Mouse (Mus musculus): Measurements from ENCODE around the gene Ccdc162. TPM values are rescaled to one million over a fixed set of nuclear protein-coding genes. Genes with fewer than 3 reads are reported as not detected.

Ccdc162 gene
- total RNA-seq, 1 experiment: 0.40 TPM

- H3K36me3 ChIP-seq (ENCODE audit: control insufficient read depth, insufficient read depth, low read length, poor library complexity, severe bottlenecking): peaks cover 9% of the 10 kb centered on the region
- no peak overlapping the region for H3K27ac ChIP-seq (ENCODE audit: insufficient read depth, low read depth, low read length, poor library complexity, severe bottlenecking)
- H3K4me1 ChIP-seq (ENCODE audit: control insufficient read depth in 2 of 2, insufficient read depth in 2 of 2, low read length in 2 of 2, poor library complexity in 1 of 2): no peaks in the 10 kb centered on the region
- no peak for TF ChIP-seq HCFC1 (IDR thresholded peaks at IDR 0.05; ENCODE audit: borderline replicate concordance, insufficient read depth, low read length)
- TF ChIP-seq MAFK (IDR thresholded peaks at IDR 0.05; ENCODE audit: insufficient read depth, low read depth, low read length): no peak
- TF ChIP-seq ZNF384 (IDR thresholded peaks at IDR 0.05; ENCODE audit: low read depth, low read length): no peak
- no peak for TF ChIP-seq ZC3H11A (IDR thresholded peaks at IDR 0.05; ENCODE audit: borderline replicate concordance, low read depth, low read length)
- TF ChIP-seq CHD2 (IDR thresholded peaks at IDR 0.05; ENCODE audit: low read depth, low read length): no peak
- H3K9ac ChIP-seq (ENCODE audit: insufficient read depth, low read depth, low read length, poor library complexity, severe bottlenecking): no peak overlapping the region
- H3K4me3 ChIP-seq (ENCODE audit: insufficient read depth in 1 of 2, low read depth in 1 of 2, low read length in 2 of 2, poor library complexity in 1 of 2, severe bottlenecking in 1 of 2): no peak overlapping the region
- in situ Hi-C loops (cut with MboI; ENCODE audit: low sequenced_read_pairs in 2 of 2, unreplicated experiment in 2 of 2): no loop called here
- no peaks in the 10 kb centered on the region for H3K9me3 ChIP-seq (ENCODE audit: control insufficient read depth, insufficient read depth, low read depth, low read length)
- no peak for DNase-seq (ENCODE audit: low read depth, low spot score)
Observed at GRCm38 (mm10) chr10:41746554-41746953, 30.1 kb upstream of the Ccdc162 start.

DNA sequence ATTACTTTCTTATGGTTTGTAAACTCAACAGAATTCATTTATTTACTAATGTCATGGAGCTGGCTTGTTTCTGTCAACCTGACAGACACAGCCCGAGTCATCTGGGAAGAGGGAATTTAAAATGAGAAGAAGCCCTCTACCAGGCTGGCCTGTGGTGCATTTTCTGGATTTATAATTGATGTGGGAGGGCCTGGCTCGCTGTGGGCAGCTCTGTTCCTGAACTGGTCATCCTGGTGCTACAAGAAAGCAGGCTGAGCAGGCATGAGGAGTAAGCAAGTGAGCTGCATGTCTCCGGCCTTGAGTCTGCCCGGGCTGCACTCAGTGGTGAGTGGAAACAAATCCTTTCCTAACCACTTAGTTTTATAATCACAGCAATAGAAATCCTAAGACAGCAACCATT lies 27.6 kb upstream of the Ccdc162 start:
- in situ Hi-C loops (cut with MboI; ENCODE audit: low sequenced_read_pairs in 2 of 2, unreplicated experiment in 2 of 2): no loop called here
- Histone ChIP-seq H3K9me3 (ENCODE audit: control insufficient read depth, insufficient read depth, low read depth, low read length) (no peaks in the 10 kb centered on the region), H3K9ac (ENCODE audit: insufficient read depth, low read depth, low read length, poor library complexity, severe bottlenecking) (no peak overlapping the region), H3K4me1 (ENCODE audit: control insufficient read depth in 2 of 2, insufficient read depth in 2 of 2, low read length in 2 of 2, poor library complexity in 1 of 2) (no peaks in the 10 kb centered on the region), H3K27ac (ENCODE audit: insufficient read depth, low read depth, low read length, poor library complexity, severe bottlenecking) (no peak overlapping the region), H3K4me3 (ENCODE audit: insufficient read depth in 1 of 2, low read depth in 1 of 2, low read length in 2 of 2, poor library complexity in 1 of 2, severe bottlenecking in 1 of 2) (no peak overlapping the region), H3K36me3 (ENCODE audit: control insufficient read depth, insufficient read depth, low read length, poor library complexity, severe bottlenecking) (peaks cover 15% of the 10 kb centered on the region)
- TF ChIP-seq ZC3H11A (IDR thresholded peaks at IDR 0.05; ENCODE audit: borderline replicate concordance, low read depth, low read length) (no peak), ZNF384 (IDR thresholded peaks at IDR 0.05; ENCODE audit: low read depth, low read length) (no peak), HCFC1 (IDR thresholded peaks at IDR 0.05; ENCODE audit: borderline replicate concordance, insufficient read depth, low read length) (no peak), CHD2 (IDR thresholded peaks at IDR 0.05; ENCODE audit: low read depth, low read length) (no peak), MAFK (IDR thresholded peaks at IDR 0.05; ENCODE audit: insufficient read depth, low read depth, low read length) (no peak)
- no peak for DNase-seq (ENCODE audit: low read depth, low spot score)

GRCm38 (mm10) chr10:41740221-41740620 lies 23.8 kb upstream of the Ccdc162 start:
- TF ChIP-seq ZC3H11A (IDR thresholded peaks at IDR 0.05; ENCODE audit: borderline replicate concordance, low read depth, low read length) (no peak), HCFC1 (IDR thresholded peaks at IDR 0.05; ENCODE audit: borderline replicate concordance, insufficient read depth, low read length) (no peak), CHD2 (IDR thresholded peaks at IDR 0.05; ENCODE audit: low read depth, low read length) (no peak), MAFK (IDR thresholded peaks at IDR 0.05; ENCODE audit: insufficient read depth, low read depth, low read length) (no peak), ZNF384 (IDR thresholded peaks at IDR 0.05; ENCODE audit: low read depth, low read length) (no peak)
- no peak for DNase-seq (ENCODE audit: low read depth, low spot score)
- H3K9me3 ChIP-seq (ENCODE audit: control insufficient read depth, insufficient read depth, low read depth, low read length): no peaks in the 10 kb centered on the region
- no peak overlapping the region for H3K9ac ChIP-seq (ENCODE audit: insufficient read depth, low read depth, low read length, poor library complexity, severe bottlenecking)
- H3K4me3 ChIP-seq (ENCODE audit: insufficient read depth in 1 of 2, low read depth in 1 of 2, low read length in 2 of 2, poor library complexity in 1 of 2, severe bottlenecking in 1 of 2): no peak overlapping the region
- in situ Hi-C loops (cut with MboI; ENCODE audit: low sequenced_read_pairs in 2 of 2, unreplicated experiment in 2 of 2): no loop called here
- H3K4me1 ChIP-seq (ENCODE audit: control insufficient read depth in 2 of 2, insufficient read depth in 2 of 2, low read length in 2 of 2, poor library complexity in 1 of 2): no peaks in the 10 kb centered on the region
- peaks cover 17% of the 10 kb centered on the region for H3K36me3 ChIP-seq (ENCODE audit: control insufficient read depth, insufficient read depth, low read length, poor library complexity, severe bottlenecking)
- H3K27ac ChIP-seq (ENCODE audit: insufficient read depth, low read depth, low read length, poor library complexity, severe bottlenecking): no peak overlapping the region

GRCm38 (mm10) chr10:41737245-41737644 lies 20.8 kb upstream of the Ccdc162 start:
- Histone ChIP-seq H3K9me3 (ENCODE audit: control insufficient read depth, insufficient read depth, low read depth, low read length) (no peaks in the 10 kb centered on the region), H3K9ac (ENCODE audit: insufficient read depth, low read depth, low read length, poor library complexity, severe bottlenecking) (no peak overlapping the region), H3K36me3 (ENCODE audit: control insufficient read depth, insufficient read depth, low read length, poor library complexity, severe bottlenecking) (peaks cover 11% of the 10 kb centered on the region), H3K4me3 (ENCODE audit: insufficient read depth in 1 of 2, low read depth in 1 of 2, low read length in 2 of 2, poor library complexity in 1 of 2, severe bottlenecking in 1 of 2) (no peak overlapping the region), H3K4me1 (ENCODE audit: control insufficient read depth in 2 of 2, insufficient read depth in 2 of 2, low read length in 2 of 2, poor library complexity in 1 of 2) (no peaks in the 10 kb centered on the region), H3K27ac (ENCODE audit: insufficient read depth, low read depth, low read length, poor library complexity, severe bottlenecking) (no peak overlapping the region)
- TF ChIP-seq MAFK (IDR thresholded peaks at IDR 0.05; ENCODE audit: insufficient read depth, low read depth, low read length) (no peak), HCFC1 (IDR thresholded peaks at IDR 0.05; ENCODE audit: borderline replicate concordance, insufficient read depth, low read length) (no peak), ZNF384 (IDR thresholded peaks at IDR 0.05; ENCODE audit: low read depth, low read length) (no peak), ZC3H11A (IDR thresholded peaks at IDR 0.05; ENCODE audit: borderline replicate concordance, low read depth, low read length) (no peak), CHD2 (IDR thresholded peaks at IDR 0.05; ENCODE audit: low read depth, low read length) (no peak)
- in situ Hi-C loops (cut with MboI; ENCODE audit: low sequenced_read_pairs in 2 of 2, unreplicated experiment in 2 of 2): no loop called here
- DNase-seq (ENCODE audit: low read depth, low spot score): no peak

DNA sequence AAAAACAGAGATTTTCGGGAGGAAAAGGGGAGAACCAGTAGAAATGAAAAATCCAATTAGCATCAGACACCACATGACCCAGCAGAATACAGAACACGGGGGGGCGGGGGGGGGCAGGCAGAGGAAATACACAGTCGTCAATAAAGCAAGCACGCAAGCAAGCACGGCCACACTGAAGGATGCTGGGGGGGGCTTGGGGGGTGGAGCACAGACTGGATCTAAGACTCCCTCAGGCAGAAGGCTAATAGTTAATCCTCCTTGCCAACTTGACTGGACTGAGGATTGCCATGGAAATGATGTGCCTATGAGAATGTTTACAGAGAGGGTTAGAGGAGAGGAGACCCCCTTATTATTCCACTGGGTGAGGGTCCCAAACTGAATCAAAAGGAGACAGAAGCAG lies 19.0 kb upstream of the Ccdc162 start:
- no peak overlapping the region for H3K9ac ChIP-seq (ENCODE audit: insufficient read depth, low read depth, low read length, poor library complexity, severe bottlenecking)
- in situ Hi-C loops (cut with MboI; ENCODE audit: low sequenced_read_pairs in 2 of 2, unreplicated experiment in 2 of 2): no loop called here

More for the DNA sequence above, 19.0 kb upstream of the Ccdc162 start:
- Histone ChIP-seq H3K9me3 (ENCODE audit: control insufficient read depth, insufficient read depth, low read depth, low read length) (no peaks in the 10 kb centered on the region), H3K36me3 (ENCODE audit: control insufficient read depth, insufficient read depth, low read length, poor library complexity, severe bottlenecking) (peaks cover 8% of the 10 kb centered on the region), H3K4me3 (ENCODE audit: insufficient read depth in 1 of 2, low read depth in 1 of 2, low read length in 2 of 2, poor library complexity in 1 of 2, severe bottlenecking in 1 of 2) (no peak overlapping the region), H3K4me1 (ENCODE audit: control insufficient read depth in 2 of 2, insufficient read depth in 2 of 2, low read length in 2 of 2, poor library complexity in 1 of 2) (no peaks in the 10 kb centered on the region), H3K27ac (ENCODE audit: insufficient read depth, low read depth, low read length, poor library complexity, severe bottlenecking) (no peak overlapping the region)
- TF ChIP-seq ZC3H11A (IDR thresholded peaks at IDR 0.05; ENCODE audit: borderline replicate concordance, low read depth, low read length): no peak
- no peak for TF ChIP-seq ZNF384 (IDR thresholded peaks at IDR 0.05; ENCODE audit: low read depth, low read length)
- TF ChIP-seq HCFC1 (IDR thresholded peaks at IDR 0.05; ENCODE audit: borderline replicate concordance, insufficient read depth, low read length): no peak
- TF ChIP-seq CHD2 (IDR thresholded peaks at IDR 0.05; ENCODE audit: low read depth, low read length): no peak
- no peak for TF ChIP-seq MAFK (IDR thresholded peaks at IDR 0.05; ENCODE audit: insufficient read depth, low read depth, low read length)
- DNase-seq (ENCODE audit: low read depth, low spot score): no peak

Data from ES-E14 (cell line).